Mouse (Mus musculus): ENCODE measurements around the gene Tmem171. TPM values are rescaled to one million over a fixed set of nuclear protein-coding genes. Genes with fewer than 3 reads are reported as not detected.

Gene Tmem171
- 1 to 10 TPM in 1 of 2 experiments, not detected in 1; 3.4 TPM for total RNA-seq (2021)
- long read RNA-seq, experiment 1, partial matches to known transcripts = 0 of 4 reads
- long read RNA-seq, experiment 1, other reads (novel, unspliced or antisense) = 4 of 4 reads
- long read RNA-seq, experiment 2, partial matches to known transcripts = 0 of 1 reads
- long read RNA-seq, experiment 2, other reads (novel, unspliced or antisense) = 1 of 1 reads

DNA sequence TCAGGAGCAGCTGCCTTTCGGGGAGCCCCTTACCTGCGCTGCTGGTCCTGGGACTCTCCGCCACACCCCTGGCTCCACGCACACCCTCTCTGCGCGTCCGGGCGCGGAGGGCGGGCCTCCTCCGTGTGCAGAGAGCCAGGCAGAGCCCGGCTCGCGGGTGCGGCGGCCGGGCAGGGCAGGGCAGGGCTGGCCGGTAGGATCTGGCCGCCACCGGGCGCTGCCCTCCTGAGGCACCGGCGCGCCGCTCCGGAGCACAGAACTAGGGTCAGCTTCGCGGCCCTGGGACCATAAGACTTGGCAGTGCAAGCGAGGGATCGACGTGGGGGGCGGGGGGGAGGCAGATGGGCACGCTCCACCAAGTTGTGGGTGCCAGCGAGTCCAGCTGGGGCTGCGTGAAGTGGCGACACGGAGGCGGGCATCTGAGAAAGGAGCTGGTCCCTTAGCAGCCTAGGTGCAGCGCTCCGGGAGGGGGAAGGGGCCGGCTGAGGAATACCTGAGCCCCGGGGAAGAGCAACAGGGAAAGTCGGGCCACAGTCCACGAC is at the start of gene Tmem171:
Gene Tmem171 (minus strand): TSS at position 62 of the 542 bp plus-strand sequence.
- no peak for DNase-seq

DNA sequence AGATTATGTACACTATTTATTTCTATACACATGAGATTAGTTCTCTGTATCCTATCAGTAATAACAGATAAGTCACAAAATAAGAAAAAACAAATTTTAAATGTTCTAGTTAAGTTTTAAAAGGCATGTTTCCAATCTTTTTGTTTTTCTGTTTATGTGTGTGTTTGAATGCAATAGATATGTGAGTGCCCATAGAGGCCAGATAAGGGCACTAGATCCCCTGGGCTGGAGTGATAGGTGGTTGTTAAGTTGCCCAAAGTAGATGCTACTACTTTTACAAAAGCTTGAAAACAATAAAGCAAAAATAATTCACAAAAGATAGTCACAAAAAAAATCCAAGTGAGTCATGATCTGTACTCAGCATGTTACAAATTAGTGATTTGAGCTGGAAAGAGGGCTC is 49.2 kb upstream of the Tmem171 start:
- DNase-seq = no peak

- DNase-seq = no peak
Observed at GRCm38 (mm10) chr13:98743214-98743613, 48.6 kb upstream of the Tmem171 start.

GRCm38 (mm10) chr13:98738213-98738612 is 43.6 kb upstream of the Tmem171 start:
- no peak for DNase-seq

GRCm38 (mm10) chr13:98733292-98733691 is 38.7 kb upstream of the Tmem171 start:
- no peak for DNase-seq

GRCm38 (mm10) chr13:98729271-98730062 is 34.8 kb upstream of the Tmem171 start:
- no peak for DNase-seq

- DNase-seq = no peak
Observed at GRCm38 (mm10) chr13:98726494-98726893, 31.9 kb upstream of the Tmem171 start.

DNA sequence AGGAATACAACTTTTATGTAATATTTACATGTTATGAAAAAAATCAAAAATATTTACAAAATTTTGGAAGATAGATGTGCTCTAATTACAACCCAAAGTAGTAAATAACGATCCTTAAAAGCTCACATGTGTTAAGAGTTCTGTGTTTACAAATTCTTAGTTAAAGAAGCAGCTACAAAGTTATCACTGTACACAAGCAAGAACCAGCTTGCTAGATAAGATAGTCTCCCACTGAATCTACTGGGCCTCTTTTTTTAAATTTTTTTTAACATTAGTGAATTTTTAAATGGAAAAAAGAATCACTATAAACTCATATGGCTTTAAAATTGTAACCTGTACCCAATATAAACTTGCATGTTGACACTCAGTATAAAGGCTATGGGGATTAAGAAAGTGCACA is 28.8 kb upstream of the Tmem171 start:
- DNase-seq = no peak

- no peak for DNase-seq
Observed at GRCm38 (mm10) chr13:98722296-98722695, 27.7 kb upstream of the Tmem171 start.

GRCm38 (mm10) chr13:98716176-98716575 is 21.5 kb upstream of the Tmem171 start:
- no peak for DNase-seq

DNA sequence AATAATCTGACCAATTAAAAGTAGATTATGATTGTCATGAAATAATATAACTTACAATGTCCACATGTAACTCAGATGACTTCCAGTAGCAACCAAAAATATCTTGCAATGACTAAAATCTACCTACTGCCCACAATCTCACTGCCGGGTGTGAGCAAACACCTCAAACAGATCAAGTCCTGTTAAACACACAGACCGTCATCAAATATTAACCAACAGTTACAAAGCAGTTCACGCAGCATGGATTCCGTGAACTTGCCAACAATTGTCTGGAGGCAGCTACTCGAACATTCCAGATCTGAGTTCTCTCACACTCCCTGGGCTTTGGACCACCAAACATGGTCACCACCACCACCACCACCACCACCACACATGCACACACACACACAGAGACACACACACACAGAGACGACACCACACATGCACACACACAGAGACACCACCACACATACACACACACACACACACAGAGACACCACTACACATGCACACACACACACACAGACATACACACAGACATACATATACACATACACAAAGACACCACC is 20.9 kb upstream of the Tmem171 start:
- no peak for DNase-seq

DNA sequence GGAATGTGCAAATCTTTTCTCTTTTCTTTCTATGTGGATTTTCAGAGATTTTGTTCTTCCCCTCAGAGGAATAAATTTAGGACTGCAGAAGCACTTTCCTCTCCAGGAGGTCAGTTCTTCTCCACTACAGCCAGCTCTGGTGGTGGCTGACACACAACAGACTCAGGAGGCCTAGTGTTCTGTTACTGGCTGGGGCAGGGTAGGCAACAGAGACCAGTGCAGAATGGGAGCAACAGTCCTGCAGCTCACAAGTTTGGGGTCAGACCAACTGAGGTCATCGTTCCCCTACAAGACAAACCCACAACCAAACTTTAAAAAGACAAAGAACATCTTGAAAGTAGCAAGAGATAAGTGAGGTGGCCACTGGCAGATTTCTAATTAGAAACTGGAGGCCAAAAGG is 16.0 kb upstream of the Tmem171 start:
- DNase-seq = no peak

GRCm38 (mm10) chr13:98710236-98710635 is 15.6 kb upstream of the Tmem171 start:
- DNase-seq = no peak

DNA sequence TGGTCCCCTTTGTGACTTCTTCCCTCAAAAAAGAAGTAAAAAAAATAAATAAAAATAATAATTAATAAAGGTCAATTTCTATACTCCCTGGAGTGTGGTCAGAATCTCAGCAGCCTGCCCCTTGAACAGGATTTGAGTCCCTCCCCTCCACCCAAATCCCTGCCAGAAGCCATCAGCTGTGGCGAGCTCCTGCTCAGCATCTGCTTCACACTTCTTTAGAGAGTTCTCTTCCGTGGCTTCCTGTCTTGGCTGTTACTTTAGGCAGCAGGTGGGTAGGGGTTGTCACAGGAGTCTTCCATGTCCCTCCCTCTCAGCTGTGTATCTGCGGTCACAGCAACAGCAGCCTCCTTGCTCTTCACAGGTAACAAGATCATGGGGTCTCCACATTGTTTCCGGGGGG is 10.9 kb upstream of the Tmem171 start:
- DNase-seq = no peak

DNA sequence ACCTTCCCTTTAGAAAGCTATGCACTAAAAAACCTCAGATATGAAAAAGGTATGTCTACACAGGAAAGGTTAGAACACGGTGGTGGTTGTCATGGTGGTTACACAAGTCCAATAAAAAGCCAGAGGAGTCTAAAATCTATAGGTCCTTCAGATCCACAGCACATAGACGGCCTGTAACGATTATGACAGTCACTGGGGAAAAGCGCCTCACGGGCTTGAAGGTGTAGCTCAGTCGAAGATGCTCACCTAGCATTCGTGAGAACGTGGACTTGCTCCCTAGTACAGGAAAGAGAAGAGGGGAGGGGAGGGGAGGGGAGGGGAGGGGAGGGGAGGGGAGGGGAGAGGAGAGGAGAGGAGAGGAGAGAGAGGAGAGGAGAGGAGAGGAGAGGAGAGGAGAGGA is 9.2 kb upstream of the Tmem171 start:
- DNase-seq = no peak

DNA sequence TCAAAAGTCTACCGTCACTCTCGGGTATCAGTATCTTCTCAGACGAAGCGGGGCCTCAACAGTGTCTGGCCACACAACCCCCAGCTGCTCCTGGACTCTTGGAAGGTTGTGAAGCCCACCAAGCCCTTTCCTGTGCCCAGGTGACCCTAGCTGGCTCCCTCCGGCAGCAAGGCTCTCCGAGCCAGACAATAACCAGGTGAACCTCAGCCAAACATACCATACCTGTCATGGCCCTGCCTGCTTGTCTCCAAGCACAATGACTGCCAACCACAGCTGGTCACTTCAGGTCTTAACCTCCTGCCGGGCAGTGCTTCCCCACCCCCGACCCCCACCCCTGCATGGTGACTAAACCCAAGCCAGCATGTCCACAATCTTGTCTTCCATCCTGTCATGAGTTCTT is 7.7 kb upstream of the Tmem171 start:
- no peak for DNase-seq

DNA sequence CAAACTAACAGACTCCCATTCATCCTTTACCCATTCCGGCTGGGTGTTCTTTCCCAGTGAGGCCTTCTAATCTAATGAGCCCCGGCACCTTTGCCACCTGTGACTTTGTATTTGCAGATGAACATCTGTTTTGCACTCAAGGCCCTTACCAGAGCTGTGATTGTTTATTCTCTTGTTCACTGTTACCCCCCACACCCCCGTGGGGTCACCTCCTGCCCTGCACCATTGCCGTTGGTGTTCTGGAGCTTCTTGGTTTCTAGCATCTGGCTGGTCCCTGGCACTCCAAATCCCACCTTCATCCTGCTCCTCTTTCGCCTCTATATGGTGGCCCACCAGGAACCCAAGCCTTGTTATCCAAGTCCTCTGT is 6.7 kb upstream of the Tmem171 start:
- DNase-seq = no peak

DNA sequence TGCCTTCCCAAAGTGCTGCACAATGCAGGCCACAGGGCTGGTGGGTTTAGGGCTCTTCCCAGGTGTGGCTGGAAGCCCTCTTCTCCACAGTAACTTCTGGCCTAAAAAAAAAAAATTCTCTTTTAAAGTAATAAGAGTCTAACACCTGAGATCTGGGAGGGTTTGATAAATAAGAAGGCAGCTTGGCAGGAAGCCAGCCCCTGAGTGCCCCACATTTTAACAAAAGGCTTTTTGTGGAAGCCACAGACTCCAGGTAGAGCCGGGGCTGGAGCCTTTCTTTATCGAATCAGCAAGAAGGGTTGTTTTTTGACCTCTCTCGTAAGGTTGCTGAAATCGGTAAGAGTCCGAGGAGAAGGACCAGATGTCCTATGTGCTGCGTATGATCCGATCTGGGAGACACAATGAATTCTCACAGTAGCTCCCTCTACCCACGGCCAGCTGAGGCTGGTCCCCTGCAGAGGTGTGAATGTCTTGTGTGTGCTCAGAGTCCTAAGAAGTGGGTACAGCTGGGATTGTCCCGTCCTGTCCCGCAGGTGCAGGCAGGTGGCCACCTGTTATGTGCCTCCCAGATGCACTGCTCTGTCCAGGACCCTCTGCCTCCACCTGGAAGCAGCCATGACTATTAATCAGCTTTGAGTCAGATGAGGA is 6.2 kb upstream of the Tmem171 start:
- DNase-seq = no peak

- no peak for DNase-seq
Observed at GRCm38 (mm10) chr13:98699982-98700540, 5.4 kb upstream of the Tmem171 start.

- no peak for DNase-seq
Observed at GRCm38 (mm10) chr13:98699051-98699744, 4.6 kb upstream of the Tmem171 start.

DNA sequence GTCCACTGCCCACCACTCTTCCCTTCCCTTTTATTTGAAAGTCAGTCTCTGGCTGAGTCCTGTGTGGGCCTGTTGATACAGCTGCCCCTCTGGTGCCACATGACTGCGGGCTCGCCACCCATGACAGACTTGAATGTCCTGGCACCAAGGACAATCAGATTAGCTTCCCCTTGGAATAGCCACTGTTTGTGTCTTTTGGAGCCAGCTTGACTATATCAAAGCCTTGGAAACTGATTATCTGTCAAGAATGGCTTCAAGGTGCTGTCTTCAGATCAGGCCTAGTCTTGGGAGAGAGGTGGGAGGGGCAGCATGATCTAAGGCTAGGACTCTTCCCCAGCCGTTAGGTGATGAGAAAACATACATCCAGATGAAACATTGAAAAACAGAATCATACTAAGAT is 2.1 kb upstream of the Tmem171 start:
- no peak for DNase-seq

GRCm38 (mm10) chr13:98695546-98695945 is 912 bp upstream of the Tmem171 start:
- no peak for DNase-seq
